Mouse (Mus musculus): ENCODE data around the gene Bpifa2.

GRCm38 (mm10) chr2:153963334-153963733 is 44.7 kb upstream of the Bpifa2 start:
- TF ChIP-seq CHD2 (IDR thresholded peaks at IDR 0.05; ENCODE audit: low read depth, low read length): no peak
- no peak for TF ChIP-seq MAFK (IDR thresholded peaks at IDR 0.05; ENCODE audit: insufficient read depth, low read depth, low read length)
- no peak for TF ChIP-seq ZNF384 (IDR thresholded peaks at IDR 0.05; ENCODE audit: low read depth, low read length)
- no peak for TF ChIP-seq ZC3H11A (IDR thresholded peaks at IDR 0.05; ENCODE audit: borderline replicate concordance, low read depth, low read length)

All from ES-E14 (cell line).